Mouse (Mus musculus) heart, postnatal 0 days (tissue): Measurements from ENCODE around the gene Pln.

ENCODE experiments used
- CTCF ChIP-seq: IDR thresholded peaks from 2 replicates; pipeline ENCODE4 v1.5.1; 2016; ENCODE audit warnings: antibody characterized with exemption, control low read depth, low read depth
- EP300 ChIP-seq: IDR thresholded peaks from 2 replicates; pipeline ENCODE4 v1.6.1; 2016; ENCODE audit warnings: antibody characterized with exemption, low read depth

- no peak for TF ChIP-seq CTCF
- TF ChIP-seq EP300: no peak
These were observed 42.2 kb downstream of the Pln start, which contains the start of gene Cep85l for GRCm38 (mm10) chr10:53379709-53380106.
